Mouse (Mus musculus): ENCODE results near the gene Kcnj8. TPM values are rescaled to one million over a fixed set of nuclear protein-coding genes. Genes with fewer than 3 reads are reported as not detected.
A peak's percentile ranks its signal among the peaks of the same experiment; 100 is the strongest.

Kcnj8 gene
- polyA plus RNA-seq, 1 experiment, result not detected

GRCm38 (mm10) chr6:142558772-142559679, 12.4 kb downstream of the Kcnj8 start:
- H3K4me3 ChIP-seq (ENCODE audit: low read depth, low read length), result no peak overlapping the region
- TF ChIP-seq POLR2A (IDR thresholded peaks at IDR 0.05; ENCODE audit: insufficient read depth, low read length) (no peak), CTCF (IDR thresholded peaks at IDR 0.05; ENCODE audit: low read depth, low read length) (no peak), EP300 (IDR thresholded peaks at IDR 0.05; ENCODE audit: insufficient read depth, low read depth, low read length) (no peak)

DNA sequence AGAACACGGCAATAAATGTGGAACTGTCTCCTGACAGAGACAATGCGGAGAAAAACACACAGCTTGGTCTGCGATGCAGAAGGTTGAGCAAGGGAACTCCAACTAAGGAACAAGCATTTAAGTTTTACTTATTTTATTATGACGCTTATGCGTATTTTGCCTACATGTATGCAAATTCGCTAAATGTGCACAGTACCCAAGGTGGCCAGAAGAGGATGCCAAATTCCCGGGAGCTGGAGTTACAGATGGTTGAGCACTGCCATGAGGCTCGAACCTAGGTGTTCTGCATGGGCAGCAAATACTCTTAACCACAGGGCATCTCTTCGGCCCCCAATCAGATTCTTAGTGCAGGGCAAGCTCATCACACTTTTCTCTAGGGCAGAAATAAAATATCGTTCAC, 13.3 kb downstream of the Kcnj8 start:
- no peak overlapping the region for H3K9ac ChIP-seq (ENCODE audit: low read depth, poor library complexity, severe bottlenecking)
- H3K4me1 ChIP-seq (ENCODE audit: control insufficient read depth, insufficient read depth, low read length), result no peaks in the 10 kb centered on the region
- no peak overlapping the region for H3K27ac ChIP-seq (ENCODE audit: insufficient read depth, low read length)
- peaks cover 1% of the 10 kb centered on the region for H3K27me3 ChIP-seq (ENCODE audit: control insufficient read depth, insufficient read depth, low read length, poor library complexity, severe bottlenecking)
- no peaks in the 10 kb centered on the region for H3K9me3 ChIP-seq (replicated peaks; ENCODE audit: control insufficient read depth, insufficient read depth, low read length, poor library complexity, severe bottlenecking)
- no peaks in the 10 kb centered on the region for H3K36me3 ChIP-seq (ENCODE audit: control insufficient read depth, insufficient read depth, low read length, poor library complexity, severe bottlenecking)
- H3K4me3 ChIP-seq (ENCODE audit: low read depth, low read length), result no peak overlapping the region
- TF ChIP-seq EP300 (IDR thresholded peaks at IDR 0.05; ENCODE audit: insufficient read depth, low read depth, low read length) (no peak), CTCF (IDR thresholded peaks at IDR 0.05; ENCODE audit: low read depth, low read length) (peak; percentile 1)

More at GRCm38 (mm10) chr6:142558772-142559679, 12.4 kb downstream of the Kcnj8 start:
- Histone ChIP-seq H3K9me3 (replicated peaks; ENCODE audit: control insufficient read depth, insufficient read depth, low read length, poor library complexity, severe bottlenecking) (no peaks in the 10 kb centered on the region), H3K9ac (ENCODE audit: low read depth, poor library complexity, severe bottlenecking) (no peak overlapping the region), H3K36me3 (ENCODE audit: control insufficient read depth, insufficient read depth, low read length, poor library complexity, severe bottlenecking) (no peaks in the 10 kb centered on the region), H3K27ac (ENCODE audit: insufficient read depth, low read length) (no peak overlapping the region), H3K27me3 (ENCODE audit: control insufficient read depth, insufficient read depth, low read length, poor library complexity, severe bottlenecking) (peaks cover 1% of the 10 kb centered on the region), H3K4me1 (ENCODE audit: control insufficient read depth, insufficient read depth, low read length) (no peaks in the 10 kb centered on the region)

GRCm38 (mm10) chr6:142555988-142556387, 15.4 kb downstream of the Kcnj8 start:
- H3K9ac ChIP-seq (ENCODE audit: low read depth, poor library complexity, severe bottlenecking), result no peak overlapping the region
- H3K9me3 ChIP-seq (replicated peaks; ENCODE audit: control insufficient read depth, insufficient read depth, low read length, poor library complexity, severe bottlenecking), result no peaks in the 10 kb centered on the region
- TF ChIP-seq CTCF (IDR thresholded peaks at IDR 0.05; ENCODE audit: low read depth, low read length), result no peak
- TF ChIP-seq EP300 (IDR thresholded peaks at IDR 0.05; ENCODE audit: insufficient read depth, low read depth, low read length), result no peak
- TF ChIP-seq POLR2A (IDR thresholded peaks at IDR 0.05; ENCODE audit: insufficient read depth, low read length), result no peak
- no peak overlapping the region for H3K4me3 ChIP-seq (ENCODE audit: low read depth, low read length)
- no peak overlapping the region for H3K27ac ChIP-seq (ENCODE audit: insufficient read depth, low read length)
- H3K27me3 ChIP-seq (ENCODE audit: control insufficient read depth, insufficient read depth, low read length, poor library complexity, severe bottlenecking), result peaks cover 1% of the 10 kb centered on the region
- H3K36me3 ChIP-seq (ENCODE audit: control insufficient read depth, insufficient read depth, low read length, poor library complexity, severe bottlenecking), result no peaks in the 10 kb centered on the region
- no peaks in the 10 kb centered on the region for H3K4me1 ChIP-seq (ENCODE audit: control insufficient read depth, insufficient read depth, low read length)

DNA sequence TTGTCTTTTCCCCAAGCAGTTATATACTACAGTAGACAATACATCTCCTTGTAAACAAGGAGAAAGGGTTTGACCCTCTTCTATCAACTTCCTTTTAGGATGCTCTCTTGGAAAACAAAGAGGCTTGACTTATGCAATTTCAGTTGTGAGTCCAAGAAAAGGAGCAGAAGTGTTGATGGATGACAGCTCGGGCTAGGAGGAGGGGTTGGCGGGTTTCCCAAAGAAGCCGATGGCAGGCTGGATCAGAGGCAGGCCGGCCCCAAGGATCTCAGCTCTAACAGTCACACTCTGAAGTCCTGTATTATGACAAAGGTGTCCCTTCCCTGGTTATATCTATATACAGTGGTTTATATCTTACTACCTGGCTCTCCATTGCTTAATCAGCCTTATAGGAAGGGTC, 19.9 kb downstream of the Kcnj8 start:
- no peak overlapping the region for H3K27ac ChIP-seq (ENCODE audit: insufficient read depth, low read length)
- H3K4me3 ChIP-seq (ENCODE audit: low read depth, low read length), result no peak overlapping the region
- H3K4me1 ChIP-seq (ENCODE audit: control insufficient read depth, insufficient read depth, low read length), result no peaks in the 10 kb centered on the region
- no peaks in the 10 kb centered on the region; the same call in 1 of the 2 replicates for H3K27me3 ChIP-seq (ENCODE audit: control insufficient read depth, insufficient read depth, low read length, poor library complexity, severe bottlenecking)
- H3K36me3 ChIP-seq (ENCODE audit: control insufficient read depth, insufficient read depth, low read length, poor library complexity, severe bottlenecking), result no peaks in the 10 kb centered on the region
- no peak overlapping the region for H3K9ac ChIP-seq (ENCODE audit: low read depth, poor library complexity, severe bottlenecking)
- TF ChIP-seq POLR2A (IDR thresholded peaks at IDR 0.05; ENCODE audit: insufficient read depth, low read length), result no peak
- no peak for TF ChIP-seq CTCF (IDR thresholded peaks at IDR 0.05; ENCODE audit: low read depth, low read length)
- TF ChIP-seq EP300 (IDR thresholded peaks at IDR 0.05; ENCODE audit: insufficient read depth, low read depth, low read length), result no peak
- H3K9me3 ChIP-seq (replicated peaks; ENCODE audit: control insufficient read depth, insufficient read depth, low read length, poor library complexity, severe bottlenecking), result no peaks in the 10 kb centered on the region

DNA sequence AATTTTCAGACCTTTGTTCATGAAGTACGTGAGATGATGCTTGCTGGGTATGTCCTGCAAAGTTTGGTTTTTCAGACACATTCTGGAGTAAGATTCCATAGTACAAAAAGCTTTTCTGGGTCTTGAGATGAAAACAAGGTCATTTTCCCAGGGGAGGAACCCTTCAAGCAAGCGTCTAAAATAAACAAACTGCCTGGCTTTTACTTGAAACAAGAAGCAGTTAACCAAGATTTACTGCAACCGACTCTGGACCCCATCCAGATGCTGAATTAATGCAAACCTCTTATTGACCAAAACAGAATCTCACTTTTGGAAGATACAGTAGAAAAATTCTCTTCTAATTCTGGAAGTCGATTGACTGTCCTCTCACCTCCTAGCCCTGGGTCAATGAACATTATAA, 20.5 kb downstream of the Kcnj8 start:
- Histone ChIP-seq H3K27ac (ENCODE audit: insufficient read depth, low read length) (no peak overlapping the region), H3K27me3 (ENCODE audit: control insufficient read depth, insufficient read depth, low read length, poor library complexity, severe bottlenecking) (no peaks in the 10 kb centered on the region; the same call in 1 of the 2 replicates), H3K36me3 (ENCODE audit: control insufficient read depth, insufficient read depth, low read length, poor library complexity, severe bottlenecking) (no peaks in the 10 kb centered on the region), H3K9ac (ENCODE audit: low read depth, poor library complexity, severe bottlenecking) (no peak overlapping the region), H3K9me3 (replicated peaks; ENCODE audit: control insufficient read depth, insufficient read depth, low read length, poor library complexity, severe bottlenecking) (no peaks in the 10 kb centered on the region), H3K4me1 (ENCODE audit: control insufficient read depth, insufficient read depth, low read length) (no peaks in the 10 kb centered on the region), H3K4me3 (ENCODE audit: low read depth, low read length) (no peak overlapping the region)
- TF ChIP-seq EP300 (IDR thresholded peaks at IDR 0.05; ENCODE audit: insufficient read depth, low read depth, low read length) (no peak), POLR2A (IDR thresholded peaks at IDR 0.05; ENCODE audit: insufficient read depth, low read length) (no peak), CTCF (IDR thresholded peaks at IDR 0.05; ENCODE audit: low read depth, low read length) (no peak)

- no peak for TF ChIP-seq POLR2A (IDR thresholded peaks at IDR 0.05; ENCODE audit: insufficient read depth, low read length)
- TF ChIP-seq CTCF (IDR thresholded peaks at IDR 0.05; ENCODE audit: low read depth, low read length), result no peak
- TF ChIP-seq EP300 (IDR thresholded peaks at IDR 0.05; ENCODE audit: insufficient read depth, low read depth, low read length), result no peak
- Histone ChIP-seq H3K27me3 (ENCODE audit: control insufficient read depth, insufficient read depth, low read length, poor library complexity, severe bottlenecking) (no peaks in the 10 kb centered on the region), H3K27ac (ENCODE audit: insufficient read depth, low read length) (no peak overlapping the region), H3K36me3 (ENCODE audit: control insufficient read depth, insufficient read depth, low read length, poor library complexity, severe bottlenecking) (no peaks in the 10 kb centered on the region), H3K9me3 (replicated peaks; ENCODE audit: control insufficient read depth, insufficient read depth, low read length, poor library complexity, severe bottlenecking) (no peaks in the 10 kb centered on the region), H3K4me3 (ENCODE audit: low read depth, low read length) (no peak overlapping the region), H3K4me1 (ENCODE audit: control insufficient read depth, insufficient read depth, low read length) (no peaks in the 10 kb centered on the region), H3K9ac (ENCODE audit: low read depth, poor library complexity, severe bottlenecking) (no peak overlapping the region)
Measured at GRCm38 (mm10) chr6:142548377-142548776, 23.0 kb downstream of the Kcnj8 start.
